Mouse (Mus musculus): ENCODE results near the gene Ppm1e. TPM values are rescaled to one million over a fixed set of nuclear protein-coding genes. Genes with fewer than 3 reads are reported as not detected.

Ppm1e gene
- total and polyA plus RNA-seq, 3 experiments: 0.64 to 0.86 (median 0.74) TPM

DNA sequence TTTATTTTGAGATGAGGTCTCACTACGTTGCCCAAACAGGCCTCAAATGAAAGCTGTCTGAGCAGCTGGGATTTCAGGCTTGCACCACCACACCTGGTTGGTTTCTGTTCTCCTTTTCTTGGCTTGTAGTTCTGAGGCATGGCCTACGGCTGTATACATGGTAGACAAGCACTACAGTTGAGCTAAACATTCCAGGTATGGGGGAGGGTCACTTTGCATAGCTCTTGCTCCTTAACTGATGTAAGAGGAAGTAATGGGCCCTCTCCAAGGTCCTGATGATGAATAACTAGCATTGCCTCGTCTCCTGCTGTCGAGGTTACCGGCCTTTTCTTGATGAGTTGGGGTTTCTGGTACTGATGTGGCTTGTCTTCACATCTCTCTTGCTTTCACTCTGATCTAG lies 104.7 kb downstream of the Ppm1e start (continued):
- TF ChIP-seq CTCF (conservative IDR thresholded peaks at IDR 0.05 in 1 of 2, IDR thresholded peaks at IDR 0.05 in 1 of 2; ENCODE audit: low read depth in 2 of 2, low read length in 2 of 2) (no peak), PAX5 (IDR thresholded peaks at IDR 0.05; ENCODE audit: low read length) (no peak), ZMIZ1 (IDR thresholded peaks at IDR 0.05; ENCODE audit: low read depth, low read length) (no peak), MYC (IDR thresholded peaks at IDR 0.05; ENCODE audit: low read depth, low read length) (peak; percentile 67), RAD21 (IDR thresholded peaks at IDR 0.05; ENCODE audit: low read depth, low read length) (no peak), USF1 (IDR thresholded peaks at IDR 0.05; ENCODE audit: low read depth, low read length) (no peak)

GRCm38 (mm10) chr11:87253294-87253693 lies 105.5 kb downstream of the Ppm1e start:
- Histone ChIP-seq H3K4me1 (ENCODE audit: control insufficient read depth in 1 of 2, insufficient read depth in 2 of 2) (peaks cover 6 to 26% of the 10 kb centered on the region in 2 experiments), H3K27ac (ENCODE audit: insufficient read depth, low read depth) (no peak overlapping the region), H3K4me3 (replicated peaks in 1 of 3; ENCODE audit: low read depth in 2 of 3, low read length in 2 of 3, poor library complexity in 1 of 3) (no peak overlapping the region), H3K9me3 (replicated peaks; ENCODE audit: low read length) (no peaks in the 10 kb centered on the region), H3K9ac (ENCODE audit: insufficient read depth, low read depth) (no peak overlapping the region), H3K36me3 (replicated peaks in 1 of 2; ENCODE audit: control insufficient read depth in 1 of 2, insufficient read depth in 1 of 2, low read length in 1 of 2) (peaks cover 0 to 2% of the 10 kb centered on the region in 2 experiments), H3K79me2 (replicated peaks; ENCODE audit: control insufficient read depth, extremely low read depth, insufficient read depth, poor library complexity, severe bottlenecking) (no peaks in the 10 kb centered on the region), H3K4me2 (ENCODE audit: insufficient read depth, low read depth, poor library complexity, severe bottlenecking) (no peak overlapping the region), H3K27me3 (replicated peaks) (no peaks in the 10 kb centered on the region)
- dilution Hi-C loops (cut with MboI; ENCODE audit: extremely low pct_ligation_motif_present, extremely low pct_unique_long_range_greater_than_20kb, low sequenced_read_pairs) (no loop called here), in situ Hi-C loops (cut with MboI; ENCODE audit: low pct_ligation_motif_present, low pct_unique_long_range_greater_than_20kb, low sequenced_read_pairs) (no loop called here)
- no peak for DNase-seq (ENCODE audit: extremely low read depth)
- TF ChIP-seq MAFK (IDR thresholded peaks at IDR 0.05; ENCODE audit: insufficient replicate concordance, low read length): no peak
- no peak for TF ChIP-seq ZMIZ1 (IDR thresholded peaks at IDR 0.05; ENCODE audit: low read depth, low read length)
- no peak for TF ChIP-seq CTCF (conservative IDR thresholded peaks at IDR 0.05 in 1 of 2, IDR thresholded peaks at IDR 0.05 in 1 of 2; ENCODE audit: low read depth in 2 of 2, low read length in 2 of 2)
- no peak for TF ChIP-seq ETS1 (conservative IDR thresholded peaks at IDR 0.05; ENCODE audit: low read depth, low read length)
- no peak for TF ChIP-seq IRF4 (IDR thresholded peaks at IDR 0.05; ENCODE audit: low read depth, low read length)
- no peak for TF ChIP-seq ZNF384 (IDR thresholded peaks at IDR 0.05; ENCODE audit: low read depth, low read length)
- TF ChIP-seq TCF12 (IDR thresholded peaks at IDR 0.05; ENCODE audit: low read depth, low read length): no peak
- no peak for TF ChIP-seq KAT2A (IDR thresholded peaks at IDR 0.05; ENCODE audit: insufficient replicate concordance, low read length)
- TF ChIP-seq POLR2AphosphoS2 (IDR thresholded peaks at IDR 0.05; ENCODE audit: low read depth, low read length): no peak
- no peak for TF ChIP-seq MAZ (IDR thresholded peaks at IDR 0.05; ENCODE audit: low read depth, low read length)
- TF ChIP-seq ZC3H11A (IDR thresholded peaks at IDR 0.05; ENCODE audit: low read depth, low read length): no peak
- no peak for TF ChIP-seq USF2 (conservative IDR thresholded peaks at IDR 0.05; ENCODE audit: low read depth, low read length)
- no peak for TF ChIP-seq USF1 (IDR thresholded peaks at IDR 0.05; ENCODE audit: low read depth, low read length)
- no peak for TF ChIP-seq TBP (conservative IDR thresholded peaks at IDR 0.05; ENCODE audit: low read depth, low read length)
- TF ChIP-seq MXI1 (IDR thresholded peaks at IDR 0.05; ENCODE audit: low read depth, low read length): no peak
- TF ChIP-seq MEF2A (IDR thresholded peaks at IDR 0.05; ENCODE audit: borderline replicate concordance, low read depth, low read length): no peak
- no peak for TF ChIP-seq SMC3 (IDR thresholded peaks at IDR 0.05; ENCODE audit: low read depth, low read length)
- no peak for TF ChIP-seq RCOR1 (conservative IDR thresholded peaks at IDR 0.05; ENCODE audit: low read depth, low read length)
- no peak for TF ChIP-seq MAX (IDR thresholded peaks at IDR 0.05; ENCODE audit: low read length)
